Mouse (Mus musculus): ENCODE measurements around the gene Gab1.

Gene Gab1

DNA sequence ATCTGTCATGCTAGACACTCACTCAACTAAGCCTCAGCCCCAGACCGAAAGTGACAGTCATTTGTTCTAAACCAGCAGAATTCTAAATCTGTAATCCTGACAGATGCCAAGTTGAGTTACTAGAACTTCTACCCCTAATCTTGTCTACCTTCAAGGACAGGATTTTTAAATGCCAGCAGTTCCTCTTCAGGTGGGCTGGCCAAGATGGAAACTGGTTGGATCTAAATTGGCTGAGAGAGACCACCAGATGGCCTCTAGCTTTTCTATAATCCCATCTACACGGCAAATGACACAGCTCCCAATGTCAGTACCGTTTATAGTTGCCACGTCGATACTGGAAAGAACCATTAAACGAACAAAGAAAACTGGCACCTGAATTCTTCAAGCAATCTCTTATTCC, 8.9 kb downstream of the Gab1 start:
- no peak for DNase-seq

DNA sequence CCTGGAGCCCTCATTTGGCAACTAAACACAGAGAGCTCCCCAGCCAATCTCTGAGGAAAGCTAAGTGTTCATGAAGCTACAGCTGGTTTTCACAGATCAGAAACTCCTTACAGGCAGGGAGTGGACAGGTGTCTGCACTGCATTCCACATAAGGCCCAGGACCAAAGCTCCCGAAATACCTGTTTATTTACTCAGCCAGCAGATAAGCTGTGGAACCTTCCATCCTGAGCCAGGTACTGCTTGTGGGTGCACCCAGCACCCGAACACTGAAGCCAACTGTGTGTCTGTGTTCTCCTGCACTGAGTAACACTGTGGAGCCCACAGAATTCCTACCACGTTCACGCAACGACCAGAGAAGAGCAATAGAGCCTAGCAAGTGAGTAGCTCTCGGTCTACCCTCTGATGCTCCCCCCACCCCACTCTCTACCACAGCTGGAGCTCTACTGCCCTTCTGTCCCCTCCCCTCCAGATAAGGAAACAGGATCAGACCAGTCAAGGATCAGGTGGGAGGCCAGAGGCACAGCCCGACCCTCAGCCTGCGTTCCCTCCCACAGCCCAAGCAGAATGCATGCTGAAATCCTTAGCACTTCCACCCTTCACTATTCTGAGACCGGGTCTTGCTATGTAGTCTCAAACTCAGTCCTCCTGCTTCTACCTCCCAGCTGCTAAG, 9.6 kb downstream of the Gab1 start:
- DNase-seq, result no peak

DNA sequence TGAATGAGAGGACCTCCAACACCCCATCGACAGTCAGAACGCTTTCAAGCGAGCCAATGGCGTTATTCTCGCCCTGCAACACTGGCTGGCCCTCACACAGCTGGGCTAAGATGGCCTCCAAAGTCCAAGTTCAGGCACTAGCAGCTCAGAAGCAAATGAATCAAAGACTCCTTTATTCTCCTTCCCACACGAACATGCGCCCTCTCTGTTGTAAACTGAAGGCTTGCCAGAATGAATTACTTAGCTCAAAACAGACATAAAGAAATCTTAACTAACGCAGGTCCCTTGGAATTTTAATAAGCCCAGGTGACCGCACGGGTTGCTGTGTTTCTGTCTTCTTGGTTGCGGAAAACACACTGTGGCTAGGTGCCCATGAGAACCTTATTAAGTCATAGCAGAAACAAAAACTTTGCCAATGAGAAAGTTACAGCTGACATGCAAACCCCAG, 10.4 kb downstream of the Gab1 start:
- DNase-seq, result no peak

DNA sequence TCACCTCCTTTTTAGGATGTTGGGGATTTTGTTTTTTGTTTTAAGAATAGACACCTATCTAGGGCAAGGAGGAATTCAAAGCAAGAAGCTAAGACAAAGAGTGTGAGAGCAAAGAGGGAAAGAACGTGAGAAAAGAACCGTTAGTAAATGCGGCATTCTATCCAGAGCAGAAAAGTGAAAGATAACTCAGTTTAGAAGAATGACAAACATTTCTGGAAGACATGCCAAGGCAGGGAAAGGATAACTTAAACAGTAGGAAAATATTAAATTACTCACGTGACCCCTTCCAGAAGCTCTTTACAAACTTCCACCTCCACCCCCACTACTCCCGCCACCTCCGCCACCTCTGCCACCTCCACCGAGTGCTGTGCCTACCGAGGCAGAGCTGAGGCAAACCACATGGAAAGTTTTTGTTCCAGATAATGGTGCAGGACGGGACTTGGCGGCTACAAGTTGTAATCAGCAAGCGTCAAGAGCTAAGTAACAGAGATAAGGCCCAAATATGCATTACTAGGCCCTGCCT, 11.5 kb downstream of the Gab1 start:
- no peak for DNase-seq

DNA sequence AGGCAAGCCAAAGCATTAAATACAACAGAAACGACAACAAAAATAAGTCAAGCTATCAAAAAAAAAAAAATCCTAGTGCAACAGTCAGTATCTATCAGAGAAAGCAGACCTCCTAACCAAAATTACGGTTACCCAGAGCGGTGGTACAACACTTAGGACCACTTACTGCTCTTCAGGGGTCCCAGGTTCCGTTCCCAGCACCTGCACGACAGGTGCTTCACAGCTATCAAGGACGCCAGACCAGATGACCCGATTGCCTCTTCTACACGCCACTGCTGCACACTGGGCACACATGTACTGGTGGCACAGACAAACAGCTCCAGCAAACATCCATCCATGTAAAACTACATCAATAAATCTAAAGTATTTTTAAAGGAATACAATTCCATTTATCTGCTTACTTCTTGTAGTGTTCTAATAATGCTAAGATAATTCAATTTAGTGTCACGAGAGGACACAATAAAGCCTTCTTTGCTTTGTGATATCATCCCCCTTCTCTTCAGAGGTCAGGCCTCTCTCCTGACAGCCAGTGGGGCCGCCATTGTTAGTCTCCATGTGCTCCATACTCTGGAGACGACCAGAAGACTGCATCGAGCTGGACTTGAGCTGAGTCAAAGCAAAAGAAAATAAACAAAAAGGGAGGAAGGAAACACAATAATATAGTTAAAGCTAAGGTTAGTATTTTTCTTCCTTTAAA, 12.2 kb downstream of the Gab1 start:
- DNase-seq, result no peak

DNA sequence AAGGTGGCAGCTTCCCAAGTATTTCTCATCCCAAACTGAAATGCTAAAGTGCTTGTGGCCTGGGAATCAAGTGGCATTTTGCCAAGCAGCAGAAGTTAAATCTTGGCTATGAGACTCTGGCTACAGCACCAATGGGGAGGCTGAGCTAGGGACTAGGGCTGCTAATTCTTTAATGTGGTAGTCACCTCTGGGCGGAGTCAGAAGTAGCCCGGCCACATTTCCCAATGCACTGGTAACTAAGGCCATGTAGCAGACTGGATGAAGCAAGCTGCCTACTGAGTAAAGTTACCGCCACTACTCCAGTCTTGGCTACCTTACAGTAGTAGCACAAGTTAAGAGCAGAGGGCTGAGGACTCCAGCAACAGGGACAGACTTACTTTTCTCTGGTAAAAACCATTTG, 12.7 kb downstream of the Gab1 start:
- DNase-seq, result peak; percentile 45 to 63

DNA sequence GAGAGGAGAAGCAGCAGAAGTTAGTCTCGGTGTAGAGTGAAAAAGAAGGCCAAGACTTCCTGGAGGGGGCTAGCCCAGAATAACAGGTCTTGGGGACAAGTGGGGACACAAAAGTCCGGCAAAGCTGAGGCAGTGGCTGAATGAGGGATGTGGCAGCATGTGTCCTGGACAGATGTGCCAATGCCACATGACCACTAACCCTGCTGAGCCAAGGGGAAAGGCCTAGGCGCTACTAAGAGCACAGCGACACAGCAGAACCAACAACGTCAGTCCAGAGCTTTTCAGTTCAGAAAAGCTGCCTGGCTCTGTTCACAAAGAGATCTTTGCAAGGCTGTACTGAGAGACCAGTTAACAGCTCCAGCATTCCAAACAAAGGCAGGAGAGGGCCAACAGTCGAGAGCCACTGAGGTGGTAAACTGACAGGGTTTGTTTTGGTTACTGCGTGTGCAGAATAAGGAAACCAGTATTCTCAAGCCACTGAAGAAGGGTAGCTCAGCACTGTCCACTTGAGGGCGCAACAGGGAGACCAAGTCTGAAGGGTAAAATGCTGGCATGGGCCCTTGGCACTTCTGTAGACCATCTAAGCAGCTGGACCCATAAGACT, 15.0 kb downstream of the Gab1 start:
- DNase-seq, result no peak

DNA sequence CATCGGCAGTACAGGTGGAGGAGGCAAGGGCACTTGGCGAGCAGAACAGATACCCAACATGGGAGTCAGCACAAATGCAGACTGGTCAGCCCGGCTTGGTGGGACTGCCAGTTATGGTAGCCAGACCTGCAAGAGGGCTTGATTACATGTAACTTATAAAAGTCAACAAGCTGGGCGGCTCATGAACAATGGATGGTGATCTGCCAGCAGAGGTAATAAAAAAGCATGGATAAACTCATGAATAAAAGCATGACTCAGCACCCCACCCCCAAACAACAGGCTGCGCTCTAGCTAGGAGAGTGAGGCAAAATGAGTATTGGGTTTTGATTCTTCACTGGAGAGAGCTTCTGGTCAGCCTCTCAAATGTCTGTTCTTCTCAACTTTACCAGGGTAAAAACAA, 16.9 kb downstream of the Gab1 start:
- no peak for DNase-seq

DNA sequence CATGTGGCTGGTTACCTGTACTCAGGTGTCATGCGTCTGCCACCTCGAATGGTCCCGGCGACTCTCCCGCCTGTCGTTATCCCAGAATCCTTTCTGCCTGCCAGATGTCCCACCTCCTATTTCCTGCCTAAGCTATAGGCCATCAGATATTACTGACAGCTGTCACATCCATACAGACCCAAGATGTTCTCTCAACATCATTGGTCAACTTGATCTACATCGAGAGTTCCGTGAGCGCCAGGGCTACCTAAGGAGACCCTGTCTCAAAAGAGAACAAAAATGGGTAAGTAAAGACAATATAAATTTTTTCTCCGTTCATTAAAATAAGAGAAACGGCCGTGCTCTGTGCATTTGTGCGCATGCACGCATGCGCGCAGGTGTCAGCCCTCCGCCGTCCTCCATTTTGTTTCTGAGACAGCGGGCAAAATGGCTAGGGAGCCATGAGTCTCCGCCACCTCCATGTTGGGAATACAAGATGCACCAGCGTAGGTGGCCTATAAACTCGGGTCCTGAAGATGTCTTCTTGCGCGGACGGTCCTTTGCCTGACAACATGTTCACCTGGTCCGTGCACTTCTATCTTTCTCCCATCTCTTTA, 21.0 kb downstream of the Gab1 start:
- no peak for DNase-seq

DNA sequence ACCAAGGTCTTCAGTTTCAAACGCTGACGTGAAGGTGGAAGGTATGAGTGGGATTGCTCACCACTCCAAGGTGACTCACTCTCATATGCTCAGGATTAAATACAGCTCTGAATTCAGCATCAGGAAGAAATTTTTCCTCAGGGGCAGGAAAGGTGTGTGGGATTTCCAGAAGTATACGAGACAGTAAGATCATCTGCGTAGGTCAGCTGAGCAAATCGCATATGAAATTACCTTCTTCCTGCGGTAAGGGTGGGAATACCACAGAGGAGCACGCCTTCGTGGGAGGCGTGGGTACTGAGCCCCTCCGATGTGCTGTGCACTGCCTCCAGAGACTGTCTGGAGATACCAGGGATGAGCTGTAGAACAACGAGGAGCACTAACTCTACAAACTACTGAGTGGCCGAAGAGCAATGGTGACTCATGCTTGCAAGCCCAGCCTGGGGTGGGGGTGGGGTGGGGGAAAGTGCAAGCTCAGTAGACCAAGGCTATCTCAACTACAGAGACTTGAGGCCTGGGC, 22.4 kb downstream of the Gab1 start:
- no peak for DNase-seq

DNA sequence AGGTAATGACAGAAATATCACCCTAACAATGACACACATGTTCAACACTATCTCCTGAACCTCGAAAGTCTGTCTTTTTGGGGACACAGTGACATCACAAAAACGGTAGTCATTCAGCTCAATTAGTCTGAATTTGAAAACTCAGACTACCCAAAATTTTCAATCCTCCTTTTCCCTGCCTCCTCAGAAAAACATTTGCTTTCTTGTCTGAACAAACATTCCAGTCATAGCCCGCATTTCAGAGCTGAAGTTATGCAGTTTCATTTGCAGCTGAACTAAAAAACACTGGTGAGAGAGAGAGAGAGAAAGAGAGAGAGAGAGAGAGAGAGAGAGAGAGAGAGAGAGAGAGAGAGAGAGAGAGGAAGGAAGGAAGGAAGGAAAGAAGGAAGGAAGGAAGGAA, 23.2 kb downstream of the Gab1 start:
- no peak for DNase-seq

DNA sequence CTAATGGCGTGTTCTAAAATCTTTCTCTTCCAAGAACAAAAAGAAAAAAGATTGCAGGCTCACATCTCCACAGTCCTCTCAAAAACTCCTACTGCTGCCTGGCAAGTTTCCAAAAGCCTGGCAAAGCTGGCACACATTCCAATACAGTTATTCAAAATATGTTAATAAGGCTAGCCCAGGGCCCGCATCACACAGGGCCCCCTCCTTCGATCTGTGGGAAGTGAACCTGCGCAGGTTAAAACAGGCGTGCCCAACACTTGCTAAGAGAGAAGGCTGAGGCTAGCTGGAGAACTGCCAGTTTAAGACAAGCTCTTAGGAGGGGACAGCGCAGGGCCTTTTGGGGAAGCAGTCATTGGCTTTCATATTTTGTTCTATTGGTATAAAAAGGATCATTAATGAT, 23.7 kb downstream of the Gab1 start:
- DNase-seq, result peak; percentile 80 to 85

DNA sequence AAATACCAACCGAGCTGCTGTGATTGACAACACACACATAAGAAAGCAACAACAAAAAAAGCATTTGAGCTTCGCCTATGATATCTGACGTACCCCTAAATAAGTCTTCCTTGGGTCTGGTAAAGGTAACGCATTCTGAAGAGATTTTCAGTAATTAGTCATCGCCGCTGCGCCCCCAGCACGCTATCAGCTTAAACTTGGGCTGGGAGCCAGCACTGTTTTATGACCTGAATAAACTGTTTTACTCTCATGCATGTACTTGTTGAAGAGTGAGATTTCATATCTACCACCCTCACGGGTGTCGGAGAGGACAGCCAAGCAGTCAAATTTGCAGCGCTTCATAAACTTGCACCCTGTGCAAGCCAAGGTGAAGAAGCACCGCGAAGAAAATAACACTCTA, 26.7 kb downstream of the Gab1 start:
- no peak for DNase-seq

DNA sequence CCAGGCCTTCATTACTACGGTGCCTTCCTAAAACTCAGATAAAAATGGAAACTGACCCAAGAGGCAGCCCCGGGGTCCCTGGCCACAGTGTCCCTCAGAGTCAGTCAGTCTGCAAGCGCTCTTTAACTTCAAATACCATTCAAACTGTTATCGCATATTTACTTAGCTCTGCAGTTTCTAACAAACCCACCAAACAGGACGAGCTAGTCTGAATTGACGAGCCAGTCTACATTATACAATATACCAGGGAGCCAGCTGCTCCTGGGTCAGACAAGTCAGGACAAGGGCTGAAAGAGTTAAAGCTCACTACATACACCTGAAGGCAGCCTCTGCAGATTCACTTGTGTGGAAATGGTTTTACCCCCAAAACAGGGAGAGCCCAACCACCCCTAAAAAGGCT, 27.1 kb downstream of the Gab1 start:
- no peak for DNase-seq

DNA sequence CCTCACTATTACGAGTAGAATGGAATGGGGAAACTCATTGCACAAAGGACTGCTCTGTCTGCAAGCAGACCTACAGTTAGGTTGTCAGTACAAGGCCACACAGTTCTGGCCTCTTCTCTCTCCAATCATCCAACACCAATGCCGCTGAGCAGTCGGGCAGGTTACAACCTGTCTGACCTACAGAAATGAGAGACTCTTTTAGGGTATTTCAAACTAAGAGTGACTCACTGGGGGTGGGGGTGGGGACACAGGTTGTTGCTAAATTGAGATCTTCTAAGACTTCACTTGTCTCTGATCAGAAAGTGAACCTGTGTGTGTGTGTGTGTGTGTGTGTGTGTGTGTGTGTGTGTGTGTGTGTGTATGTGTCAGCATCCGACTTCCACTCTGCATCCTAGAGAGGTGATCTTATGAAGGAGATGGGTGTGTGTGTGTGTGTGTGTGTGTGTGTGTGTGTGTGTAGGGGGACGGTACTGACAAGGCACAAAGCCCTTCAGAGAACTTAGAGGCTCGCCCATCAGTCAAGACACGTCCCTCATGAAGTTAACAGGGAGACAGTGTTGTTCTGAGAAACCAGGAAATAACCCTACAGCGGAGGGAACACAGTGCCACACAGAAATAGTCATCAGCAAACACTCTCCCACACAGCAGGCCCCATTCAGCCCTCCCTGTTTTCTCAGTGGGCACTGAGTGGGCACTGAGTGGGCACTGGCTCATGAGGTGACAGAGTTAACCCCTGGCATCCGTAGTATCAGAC, 27.7 kb downstream of the Gab1 start:
- DNase-seq, result no peak

DNA sequence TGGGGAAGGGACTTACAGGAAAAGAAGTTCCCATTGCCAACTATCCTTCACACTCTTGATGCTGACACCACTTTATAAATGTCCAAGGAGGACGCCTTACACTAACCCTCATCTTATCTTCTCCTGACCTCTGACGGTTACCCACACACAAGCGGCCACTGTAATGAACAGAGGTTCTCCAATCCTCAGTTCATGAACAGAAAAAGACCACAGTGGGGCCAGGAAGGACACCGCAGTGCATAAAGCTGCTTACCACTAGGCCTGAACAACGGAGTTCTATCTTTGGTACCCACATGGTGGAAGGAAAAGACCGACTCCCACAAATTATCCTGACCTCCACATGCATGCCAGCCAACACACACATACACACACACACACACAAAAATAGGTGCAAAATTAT, 28.7 kb downstream of the Gab1 start:
- DNase-seq, result no peak

DNA sequence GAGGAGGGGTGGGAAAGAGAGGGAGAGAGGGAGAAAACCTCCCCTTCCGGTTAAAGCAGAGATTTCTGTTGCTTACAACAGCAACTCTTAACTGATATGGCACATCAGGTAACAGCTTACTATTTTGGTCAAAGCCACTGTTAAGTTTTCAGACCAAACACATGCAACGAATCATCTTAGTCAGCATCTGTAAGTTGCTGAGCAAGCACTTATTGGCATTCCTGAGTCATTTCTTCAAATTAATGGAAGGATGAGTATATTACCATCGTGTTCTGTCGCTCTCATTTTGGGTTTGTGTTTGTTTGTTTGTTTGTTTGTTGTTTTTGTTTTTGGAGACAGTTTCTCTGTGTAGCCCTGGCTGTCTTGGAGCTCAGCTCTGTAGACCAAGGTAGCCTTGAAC, 30.3 kb downstream of the Gab1 start:
- DNase-seq, result no peak

DNA sequence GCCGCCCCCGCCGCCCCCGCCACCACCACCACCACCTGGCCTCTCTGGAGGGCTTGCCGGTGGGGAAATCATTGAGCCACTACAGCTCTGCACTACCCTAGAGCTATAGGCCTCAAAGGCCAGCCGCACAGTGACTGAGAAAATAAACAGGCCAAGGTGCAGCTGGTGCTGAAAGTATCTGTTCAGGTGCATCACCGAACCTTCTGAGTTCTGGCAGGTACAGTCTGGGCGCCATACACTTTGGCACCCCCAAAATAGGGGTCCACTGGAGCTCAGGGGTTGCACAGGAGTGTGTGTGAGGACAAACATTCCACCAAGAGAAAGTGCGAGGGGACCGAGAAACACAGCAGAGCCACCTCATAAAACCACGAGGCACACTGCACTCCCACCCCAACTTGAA, 31.7 kb downstream of the Gab1 start:
- DNase-seq, result no peak

DNA sequence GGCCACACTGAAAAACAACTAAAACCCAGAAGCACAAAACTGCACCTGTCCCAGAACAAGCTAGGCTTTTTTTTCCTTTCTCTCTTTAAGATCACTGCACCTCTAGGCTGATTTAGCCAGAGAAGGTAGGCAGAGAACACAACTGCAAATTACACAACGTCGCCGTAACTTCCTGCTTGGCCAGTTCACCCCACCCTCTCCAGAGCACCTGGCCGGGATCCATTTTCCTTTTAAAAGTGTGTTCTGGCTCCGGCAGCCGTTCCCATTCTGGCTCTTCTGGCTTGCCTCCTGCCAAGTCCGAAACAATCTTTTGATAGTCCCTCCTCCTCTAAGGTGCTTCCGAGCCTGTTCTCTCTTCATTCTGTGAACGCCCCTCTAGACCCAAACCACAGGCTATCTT, 32.4 kb downstream of the Gab1 start:
- peak; percentile 71 to 81 for DNase-seq

DNA sequence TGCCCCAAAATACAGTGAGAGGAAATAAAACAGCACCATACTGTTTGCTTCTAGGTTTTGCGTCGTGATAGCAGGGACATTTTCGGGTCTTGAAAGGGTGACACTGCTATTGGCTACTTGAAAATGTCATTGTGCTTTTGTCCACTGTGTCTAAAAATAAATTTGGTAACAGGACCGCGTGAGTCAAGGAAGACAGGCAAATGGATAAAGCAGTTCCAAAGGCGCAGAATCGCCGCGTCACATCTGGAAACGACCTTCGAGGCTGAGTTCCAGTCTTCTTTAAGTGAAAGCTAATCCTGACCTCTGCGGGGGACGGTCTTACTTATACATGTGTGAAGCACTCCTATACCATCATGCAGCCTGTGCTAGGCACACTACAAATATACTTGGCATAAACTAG, 35.0 kb downstream of the Gab1 start:
- DNase-seq, result no peak

DNA sequence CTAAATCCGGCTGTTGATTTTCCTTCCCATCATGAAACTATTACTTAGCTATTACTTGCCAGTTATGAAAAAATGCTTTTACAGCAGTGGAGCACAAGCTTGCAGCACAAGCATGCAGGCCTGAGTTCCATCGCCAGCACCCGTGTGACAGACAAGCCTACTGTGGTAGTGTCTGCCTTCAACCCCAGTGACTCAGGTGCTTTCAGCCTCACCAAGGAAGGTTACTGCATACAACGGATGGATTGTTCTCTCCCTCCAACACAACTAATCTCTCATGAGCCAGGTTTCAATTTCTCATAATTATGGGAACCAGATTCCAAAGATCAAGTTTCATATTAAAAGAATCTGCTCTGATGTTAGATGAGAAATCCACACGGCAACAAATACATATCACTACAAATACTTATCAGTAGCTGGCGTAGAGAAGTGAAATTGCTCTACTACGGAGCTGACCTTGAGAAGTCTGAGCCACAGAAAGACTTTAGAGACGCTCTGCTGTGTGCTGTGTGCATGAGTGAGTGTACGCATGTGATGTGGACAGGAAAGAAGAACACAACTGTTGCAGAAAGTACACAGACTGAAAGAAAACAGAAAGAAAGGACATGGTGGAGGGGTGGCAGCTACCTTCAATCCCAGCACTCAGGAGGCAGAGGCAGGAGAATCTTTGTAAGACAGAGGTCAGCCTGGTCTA, 36.4 kb downstream of the Gab1 start:
- DNase-seq, result no peak

DNA sequence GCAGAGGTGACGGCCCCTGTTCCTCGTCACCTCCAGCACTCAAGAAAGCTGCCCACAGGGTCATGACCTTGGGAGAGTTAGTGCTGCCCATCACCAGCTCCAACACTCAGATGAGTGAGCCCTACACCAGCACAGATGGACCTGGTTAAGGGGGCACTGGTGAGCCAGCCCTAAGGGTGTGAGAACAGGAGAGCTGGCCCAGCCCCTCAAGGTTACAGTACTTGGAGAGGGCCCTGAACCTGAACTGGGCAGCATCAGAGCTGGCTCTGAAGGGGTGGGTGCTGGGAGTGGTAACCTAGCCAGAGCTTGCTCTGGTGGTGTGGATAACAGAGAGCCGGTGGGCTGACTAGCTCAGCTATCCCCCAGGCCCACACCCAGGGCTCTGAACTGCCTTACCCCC, 37.8 kb downstream of the Gab1 start:
- DNase-seq, result no peak

All from kidney, adult 8-10 months (tissue).